Mouse (Mus musculus): ENCODE measurements around the gene Sult1a1.

GRCm38 (mm10) chr7:126725667-126726066, 49.4 kb upstream of the Sult1a1 start:
- no peak for TF ChIP-seq POLR2A (IDR thresholded peaks at IDR 0.05; ENCODE audit: control insufficient read depth, low read depth, low read length)
- TF ChIP-seq CTCF (IDR thresholded peaks at IDR 0.05; ENCODE audit: control insufficient read depth, insufficient read depth, insufficient replicate concordance, low read depth, low read length), result no peak

All from testis, adult 2 months (tissue).